Mouse (Mus musculus) thymus, adult 2 months (tissue): ENCODE results near the gene Cemip2.

ENCODE experiments used
- CTCF ChIP-seq: fragments of 200-500 bp; IDR thresholded peaks from 2 replicates; pipeline ENCODE4 v1.5.1; 2012; ENCODE audit warnings: mild to moderate bottlenecking, control low read depth, low read length, moderate library complexity, borderline replicate concordance; ENCODE audit not compliant: control insufficient read depth, poor library complexity, insufficient read depth; ENCODE audit errors: extremely low read depth
- POLR2A ChIP-seq: fragments of 200-500 bp; IDR thresholded peaks from 2 replicates; pipeline ENCODE4 v1.6.1; 2012; ENCODE audit warnings: mild to moderate bottlenecking, low read length, control low read depth, moderate library complexity; ENCODE audit not compliant: control insufficient read depth, poor library complexity, insufficient read depth; ENCODE audit errors: extremely low read depth

DNA sequence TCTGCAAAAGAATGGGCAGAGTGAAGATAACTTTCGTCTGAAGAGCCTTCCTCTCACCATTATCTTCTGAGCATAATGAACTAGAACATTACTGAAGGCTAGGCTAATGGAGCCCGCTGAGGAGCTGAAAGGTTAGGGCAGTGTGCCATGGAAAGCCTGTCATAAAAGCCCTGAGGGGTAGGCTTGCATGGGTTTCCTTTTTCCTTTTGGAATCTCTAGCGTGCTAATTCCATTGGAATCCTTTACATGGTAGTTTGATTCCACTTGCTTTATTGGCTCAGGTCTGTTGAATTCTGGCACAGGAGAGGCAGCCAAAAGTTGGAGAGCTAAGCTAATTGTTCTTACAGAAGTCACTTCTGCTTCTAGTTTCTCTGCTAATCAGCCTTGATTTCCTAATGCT is 20.6 kb downstream of the Cemip2 start:
- TF ChIP-seq POLR2A (no peak), CTCF (no peak)
